In the genomic region with DNA sequence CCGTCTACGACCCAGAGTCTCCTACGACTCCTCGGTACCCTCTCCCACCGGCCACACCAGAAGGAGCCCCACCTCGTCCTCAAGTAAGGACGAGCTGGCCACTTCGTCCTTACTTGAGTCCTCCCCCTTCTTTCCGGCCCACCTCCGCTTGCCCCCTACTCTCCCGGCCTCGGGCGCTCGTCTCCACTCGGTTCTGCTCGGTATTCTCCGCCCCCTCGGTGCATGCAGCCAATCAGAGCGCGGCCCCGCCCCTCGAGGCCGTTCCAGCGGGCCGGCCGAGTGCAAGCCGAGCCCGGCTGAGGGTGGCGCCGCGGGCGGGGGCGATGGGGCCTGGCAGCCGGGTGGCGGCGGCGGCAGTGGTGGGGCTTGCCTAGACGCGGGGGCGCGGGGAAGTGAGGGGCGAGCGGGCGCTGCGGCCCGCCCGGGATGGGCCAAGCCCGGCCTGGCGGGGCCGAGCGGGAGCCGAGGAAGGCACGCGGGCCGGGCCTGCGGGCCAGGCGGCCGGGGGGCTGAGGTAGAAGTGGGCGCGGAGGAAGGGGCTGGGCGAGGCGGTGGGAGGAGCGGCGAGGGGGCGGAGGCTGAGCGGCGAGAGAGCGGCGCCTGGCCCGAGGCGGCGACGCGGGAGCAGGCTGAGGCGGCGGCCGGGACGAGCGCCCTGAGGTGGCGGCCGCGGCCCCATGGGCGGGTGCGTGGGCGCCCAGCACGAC, we compare ENCODE assay signal across 7 mouse cellular contexts. TPM values are rescaled to one million over a fixed set of nuclear protein-coding genes. Genes with fewer than 3 reads are reported as not detected.
DNase-seq lines count a peak whose midpoint lies in the region; ATAC-seq lines count a peak whose summit lies in the region.

Gene Ubtd2, plus strand, starts transcription at position 571 of the 707 bp plus-strand sequence.

- H3K27ac ChIP-seq in embryonic facial prominence, embryonic 10.5 days (replicated peaks): peak within 1 kb of the TSS; percentile 99
- H3K27ac ChIP-seq in limb, embryonic 10.5 days: peak within 1 kb of the TSS; percentile 99
- H3K27ac ChIP-seq in midbrain, embryonic 13.5 days: peak within 1 kb of the TSS; percentile 98

- peak within 1 kb of the TSS; percentile 97 for H3K9ac ChIP-seq in midbrain, embryonic 13.5 days (replicated peaks)

- ATAC-seq in granulocyte monocyte progenitor cell, adult 5-6 weeks (replicated peaks; ENCODE audit: poor library complexity, severe bottlenecking): peak; percentile 87
- ATAC-seq in midbrain, embryonic 13.5 days: peak; percentile 98

- peak within 1 kb of the TSS; percentile 96 for H3K4me3 ChIP-seq in embryonic facial prominence, embryonic 10.5 days
- peak within 1 kb of the TSS; percentile 97 for H3K4me3 ChIP-seq in limb, embryonic 10.5 days
- H3K4me3 ChIP-seq in midbrain, embryonic 13.5 days (replicated peaks): peak within 1 kb of the TSS; percentile 91

- under 1% methylated on average over 86 of the region's 86 CpGs for WGBS in embryonic facial prominence, embryonic 10.5 days
- under 1% methylated on average over 84 of the region's 86 CpGs for WGBS in limb, embryonic 10.5 days
- under 1% methylated on average over 82 of the region's 86 CpGs for WGBS in midbrain, embryonic 13.5 days

- peaks cover 5% of the 10 kb centered on the region; the same call in 1 of the 2 replicates for H3K27me3 ChIP-seq in embryonic facial prominence, embryonic 10.5 days (replicated peaks; ENCODE audit: low read depth, poor library complexity, severe bottlenecking)
- H3K27me3 ChIP-seq in limb, embryonic 10.5 days (ENCODE audit: low read depth, poor library complexity, severe bottlenecking): no peaks in the 10 kb centered on the region
- peaks cover 3% of the 10 kb centered on the region; the same call in 1 of the 2 replicates for H3K27me3 ChIP-seq in midbrain, embryonic 13.5 days

- no peaks in the 10 kb centered on the region for H3K36me3 ChIP-seq in embryonic facial prominence, embryonic 10.5 days (replicated peaks)
- H3K36me3 ChIP-seq in limb, embryonic 10.5 days: 0 out of 2 replicates have a peak, but pooled peaks cover 3% of the 10 kb centered on the region
- H3K36me3 ChIP-seq in midbrain, embryonic 13.5 days: no peaks in the 10 kb centered on the region

- peaks cover 27% of the 10 kb centered on the region for H3K4me1 ChIP-seq in embryonic facial prominence, embryonic 10.5 days
- peaks cover 15% of the 10 kb centered on the region for H3K4me1 ChIP-seq in limb, embryonic 10.5 days
- peaks cover 25% of the 10 kb centered on the region for H3K4me1 ChIP-seq in midbrain, embryonic 13.5 days (replicated peaks)

- no peaks in the 10 kb centered on the region for H3K9me3 ChIP-seq in embryonic facial prominence, embryonic 10.5 days
- H3K9me3 ChIP-seq in limb, embryonic 10.5 days (replicated peaks): no peaks in the 10 kb centered on the region
- H3K9me3 ChIP-seq in midbrain, embryonic 13.5 days: no peaks in the 10 kb centered on the region

- peak; percentile 99 for DNase-seq in adrenal gland, postnatal 10 days
- peak; percentile 99 for DNase-seq in embryonic facial prominence, embryonic 10.5 days (ENCODE audit: low spot score)
- peak; percentile 94 for DNase-seq in kidney, adult 11 months
- peak; percentile 98 for DNase-seq in limb, embryonic 10.5 days (ENCODE audit: low spot score)
- DNase-seq in spleen, adult 12 weeks (ENCODE audit: low spot score): peak; percentile 90

- peak within 1 kb of the TSS; percentile 83 for H3K4me2 ChIP-seq in midbrain, embryonic 13.5 days (replicated peaks)

RNA-seq across cellular contexts. Expression of gene Ubtd2, which starts in this region (rescaled TPM):
- total RNA-seq in adrenal gland, postnatal 10 days (2021): 10 to 100 TPM; 19.0 to 21.0 TPM
- polyA plus RNA-seq in embryonic facial prominence, embryonic 10.5 days (2016; fragmentation: Nextera tagmentation; extraction: Ambion mirVana): 75.2 and 84.0 TPM in 2 replicates
- total RNA-seq in granulocyte monocyte progenitor cell, adult 5-6 weeks (2014; fragmentation: Nextera tagmentation): 9.5 and 14.1 TPM in 2 replicates
- 3.6 and 7.3 TPM in 2 replicates for total RNA-seq in granulocyte monocyte progenitor cell, adult 5-6 weeks (2017)
- 74.2 and 82.0 TPM in 2 replicates for polyA plus RNA-seq in limb, embryonic 10.5 days (2016; fragmentation: Nextera tagmentation; extraction: Ambion mirVana)
- 55.0 and 55.2 TPM in 2 replicates for polyA plus RNA-seq in midbrain, embryonic 13.5 days (2015; fragmentation: Nextera tagmentation; extraction: Ambion mirVana)

Comparison
In these comparisons a context has a peak if more than half of its experiments do, and no peak if none do; other contexts are left out.
1. Peak in every context shown above with its lines: DNase-seq, ATAC-seq, H3K4me3 ChIP-seq and H3K27ac ChIP-seq.